Mouse (Mus musculus): ENCODE results near the gene Arfip1.

Gene Arfip1

DNA sequence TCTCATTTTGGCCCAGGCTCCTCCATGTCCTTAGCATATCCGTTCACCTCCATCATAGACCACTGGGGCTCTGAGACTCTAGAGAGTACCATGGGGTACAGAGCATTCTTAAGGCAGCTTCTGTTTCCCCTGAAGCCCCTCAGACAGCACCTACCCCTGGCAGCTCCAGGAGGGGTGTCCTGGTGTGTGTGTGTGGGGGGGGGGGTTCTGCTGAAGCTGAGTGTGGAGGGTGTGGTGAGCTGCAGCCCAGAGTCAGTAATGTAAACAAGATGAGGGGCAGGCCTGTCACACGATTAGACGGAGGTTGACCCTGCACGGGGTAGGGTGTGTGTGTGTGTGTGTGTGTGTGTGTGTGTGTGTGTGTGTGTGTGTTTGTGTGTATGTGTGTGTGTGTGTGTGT, 120.7 kb downstream of the Arfip1 start:
- no peak for DNase-seq (ENCODE audit: low read depth in 2 of 2, low spot score in 2 of 2)

DNA sequence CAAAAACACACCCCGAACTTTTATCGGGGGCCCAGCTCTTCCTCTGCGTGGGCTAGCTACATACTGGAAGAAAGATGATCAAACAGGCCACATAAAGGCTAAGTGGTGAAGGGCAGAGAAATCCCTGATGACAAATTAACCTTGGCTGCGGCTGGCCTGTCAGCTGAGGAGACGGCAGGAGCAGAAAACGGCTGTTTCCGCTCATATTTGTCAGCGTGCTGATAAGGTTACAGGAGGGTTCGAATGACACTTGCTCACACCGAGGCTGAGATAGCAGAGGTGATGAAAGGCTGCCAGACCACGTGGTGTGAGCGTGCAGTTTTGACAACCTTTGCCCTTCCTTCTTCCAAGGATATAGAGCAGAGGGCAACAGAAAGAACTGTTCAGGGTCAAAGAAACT, 121.5 kb downstream of the Arfip1 start:
- peak in 1 of 2 experiments; percentile 8 for DNase-seq (ENCODE audit: low read depth in 2 of 2, low spot score in 2 of 2)

DNA sequence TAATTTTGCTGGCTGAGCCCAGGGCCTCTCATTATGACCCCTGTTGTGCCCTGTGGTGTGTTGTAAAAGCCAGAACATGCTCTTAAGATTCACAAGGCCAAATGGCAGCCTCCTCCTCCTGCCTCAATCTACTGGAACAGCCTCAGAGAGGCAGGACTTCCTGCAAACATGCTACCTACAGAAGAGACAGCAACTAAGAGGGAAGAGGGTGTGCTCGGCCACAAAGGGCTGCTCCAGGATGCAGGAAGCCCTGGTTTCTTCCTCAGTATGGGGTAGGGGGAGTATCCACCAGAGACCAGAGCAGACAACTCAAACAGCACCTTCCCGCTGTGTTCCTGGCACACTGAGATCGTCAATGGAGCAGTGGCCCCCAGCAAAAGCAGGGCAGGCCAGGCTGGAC, 121.9 kb downstream of the Arfip1 start:
- DNase-seq (ENCODE audit: low read depth in 2 of 2, low spot score in 2 of 2), result no peak

DNA sequence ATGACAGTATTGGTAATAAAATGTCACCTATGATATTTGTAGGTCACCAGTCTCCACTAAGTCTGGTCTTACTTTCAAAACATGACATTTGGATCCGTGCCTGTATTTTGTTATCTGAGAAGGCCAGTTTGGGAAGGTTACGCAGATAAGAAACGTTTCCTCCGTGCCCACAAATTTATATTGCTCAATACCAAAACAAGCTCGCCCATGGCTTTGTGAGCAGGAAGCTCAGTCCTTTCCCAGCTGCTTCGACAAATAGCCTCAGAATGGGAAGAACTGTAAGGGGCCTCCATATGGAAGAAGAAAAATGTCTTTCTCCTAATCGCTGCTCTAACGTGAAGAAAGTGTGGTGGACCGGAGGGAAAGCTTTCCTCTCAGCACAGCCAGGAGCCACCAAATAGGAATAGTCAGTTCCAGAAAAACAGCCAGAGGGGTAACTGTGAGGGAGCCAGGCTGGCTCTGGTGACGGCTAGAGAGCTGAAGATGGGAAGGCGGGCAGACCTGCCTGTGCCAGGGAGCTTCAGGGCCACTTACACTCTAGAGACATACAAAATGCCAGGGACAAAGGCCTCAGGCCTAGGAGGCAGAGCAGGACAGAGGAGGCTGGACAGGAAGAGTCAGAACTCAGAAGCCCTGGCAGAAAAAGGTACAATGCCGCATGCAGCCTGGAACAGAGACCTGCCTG, 126.5 kb downstream of the Arfip1 start:
- no peak for DNase-seq (ENCODE audit: low read depth in 2 of 2, low spot score in 2 of 2)

DNA sequence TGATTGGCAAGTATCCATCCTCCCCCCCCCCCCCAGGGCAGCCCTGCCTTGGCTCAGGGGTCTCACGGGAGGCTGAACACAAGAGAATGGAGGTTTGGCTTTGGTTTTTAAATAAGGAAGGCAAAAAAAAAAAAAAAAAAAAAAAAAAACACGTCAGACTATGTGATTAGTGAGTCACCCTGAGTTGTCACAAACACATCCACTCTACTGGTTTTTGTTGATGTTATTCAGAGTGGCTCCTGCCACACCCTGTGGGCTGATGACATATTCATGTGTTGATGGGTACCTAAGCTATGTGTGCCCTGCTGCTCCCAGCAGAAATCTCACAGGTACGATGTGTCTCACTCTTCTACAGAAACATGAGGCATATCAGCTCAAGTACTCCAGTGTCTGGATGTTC, 131.8 kb downstream of the Arfip1 start:
- DNase-seq (ENCODE audit: low read depth in 2 of 2, low spot score in 2 of 2), result no peak

DNA sequence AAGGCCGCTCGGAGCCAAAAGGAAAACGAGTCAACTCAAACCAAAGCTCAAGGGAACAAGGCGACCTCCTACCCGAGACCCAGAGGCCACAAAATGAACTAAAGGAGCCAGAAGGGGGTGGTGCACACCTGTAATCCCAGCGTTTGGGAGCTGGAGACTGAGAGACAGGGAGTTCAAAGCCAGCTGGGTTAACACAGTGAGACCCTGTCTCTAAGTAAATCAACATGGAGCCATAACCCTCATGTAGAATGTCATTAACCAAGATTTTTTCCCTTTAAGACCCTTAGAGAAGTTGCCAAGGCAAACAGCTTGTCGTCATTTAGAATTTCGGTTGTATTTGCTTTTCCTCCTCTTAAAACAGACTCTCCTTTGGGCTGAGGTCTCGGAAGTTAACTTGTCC, 133.4 kb downstream of the Arfip1 start:
- no peak for DNase-seq (ENCODE audit: low read depth in 2 of 2, low spot score in 2 of 2)

DNA sequence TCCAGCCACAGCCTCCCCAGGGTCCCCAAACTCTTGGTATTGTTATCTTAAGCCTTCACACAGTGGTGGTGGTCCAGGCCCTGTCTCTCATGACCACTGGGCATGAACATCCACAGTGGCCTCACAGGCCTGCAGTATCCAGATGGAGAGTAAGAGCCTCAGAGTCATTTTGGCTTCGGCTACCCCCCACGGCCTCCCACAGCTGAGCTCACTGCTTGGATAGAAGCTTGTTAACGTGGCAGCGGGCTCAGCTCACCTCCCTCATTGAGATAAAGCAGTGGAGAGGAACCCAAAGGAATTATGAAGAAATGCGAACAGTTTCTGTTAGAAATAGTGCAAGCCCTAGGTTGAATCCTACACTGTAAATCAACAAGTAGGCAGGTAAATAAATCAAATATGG, 134.6 kb downstream of the Arfip1 start:
- DNase-seq (ENCODE audit: low read depth in 2 of 2, low spot score in 2 of 2), result no peak
